Mouse (Mus musculus): ENCODE data around the gene Itln1. TPM values are rescaled to one million over a fixed set of nuclear protein-coding genes. Genes with fewer than 3 reads are reported as not detected.
"Not testable (repeated sequence)": the region's sequence is repeated elsewhere in the genome, so short reads cannot be mapped to it uniquely, and the experiment has no call there.

The Itln1 gene
- total and polyA plus RNA-seq, 2 experiments from 2014 or later: not detected

DNA sequence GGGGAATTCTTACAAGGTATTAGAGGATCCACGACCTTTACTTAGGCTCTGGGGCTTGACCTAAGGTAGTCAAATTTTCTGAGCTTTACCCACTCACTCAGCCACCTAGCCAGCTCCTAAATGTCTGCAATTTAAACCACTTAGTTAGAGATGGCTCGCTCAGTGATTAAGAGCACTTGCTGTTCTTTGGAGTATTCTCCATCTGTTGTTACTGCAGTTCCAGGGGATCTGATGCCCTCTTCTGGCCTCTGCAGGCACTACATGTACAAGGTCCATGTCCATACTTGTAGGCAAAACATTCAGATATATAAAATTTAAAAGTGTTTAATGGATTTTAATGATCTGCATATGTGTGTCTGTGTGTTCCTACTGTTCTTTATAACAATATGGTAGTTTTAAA lies 56.1 kb downstream of the Itln1 start:
- DNase-seq (ENCODE audit: low spot score): peak; percentile 71
- Histone ChIP-seq H3K27me3 (ENCODE audit: insufficient read depth, low read length) (no peaks in the 10 kb centered on the region), H3K4me2 (ENCODE audit: low read depth, low read length) (no peak overlapping the region), H3K27ac (no peak overlapping the region), H3K9me3 (ENCODE audit: low read length) (peaks cover 4% of the 10 kb centered on the region), H3K9ac (replicated peaks; ENCODE audit: low read length) (no peak overlapping the region), H3K4me1 (ENCODE audit: insufficient read depth, low read length) (no peaks in the 10 kb centered on the region), H3K4me3 (ENCODE audit: low read length) (no peak overlapping the region), H3K36me3 (ENCODE audit: insufficient read depth, low read length) (no peaks in the 10 kb centered on the region)
- WGBS: 43% methylated on average over 2 of the region's 2 CpGs
- peak; percentile 80 for ATAC-seq
- peak; percentile 80 for TF ChIP-seq CTCF (IDR thresholded peaks at IDR 0.05; ENCODE audit: low read depth)

DNA sequence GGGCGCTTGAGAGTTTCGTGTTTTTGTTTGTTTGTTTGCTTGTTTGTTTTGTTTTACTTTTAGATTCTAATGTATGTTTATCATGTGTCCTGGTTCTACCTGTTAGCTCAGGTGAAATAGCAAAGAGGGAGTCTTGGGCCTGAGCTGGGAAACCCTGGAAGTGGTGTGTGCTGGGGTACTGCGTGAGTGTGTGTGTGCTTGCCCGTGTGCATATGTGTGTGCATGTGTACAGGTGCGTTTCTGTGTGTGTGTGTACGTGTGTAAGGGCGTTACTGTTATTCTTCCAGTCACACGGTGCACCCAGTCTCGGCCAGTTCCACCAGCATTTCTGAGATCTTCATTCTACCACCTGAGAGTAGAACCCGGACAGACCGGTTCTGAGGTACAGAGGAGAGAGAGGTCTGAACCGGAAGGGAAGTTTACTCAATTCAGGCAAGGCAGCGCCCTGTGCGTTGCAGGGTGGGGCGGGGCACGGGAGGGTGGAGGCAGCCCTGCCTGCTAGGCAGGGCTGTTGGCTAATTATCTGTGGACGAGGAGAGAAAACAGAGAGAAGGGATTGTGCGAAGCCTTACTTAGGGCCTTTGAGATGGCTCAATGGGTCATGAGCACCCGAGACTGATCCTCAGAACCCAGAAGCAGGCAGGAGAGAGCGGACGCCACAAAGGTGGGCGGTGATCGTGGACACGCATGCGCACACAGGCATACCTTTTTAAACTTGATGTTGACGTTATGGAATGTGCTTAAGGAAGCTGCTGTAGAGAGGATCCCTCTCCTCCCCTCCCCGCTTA lies 57.1 kb downstream of the Itln1 start:
- 0 out of 2 replicates have a peak overlapping the region, but pooled peaks have one; percentile 21 for H3K9ac ChIP-seq (replicated peaks; ENCODE audit: low read length)
- H3K9me3 ChIP-seq (ENCODE audit: low read length): peaks cover 2% of the 10 kb centered on the region
- peak overlapping the region; percentile 44; the same call in 1 of the 2 replicates for H3K4me2 ChIP-seq (ENCODE audit: low read depth, low read length)
- TF ChIP-seq CTCF (IDR thresholded peaks at IDR 0.05; ENCODE audit: low read depth): no peak
- ATAC-seq: 0 out of 2 replicates have a peak, but pooled peaks have one; percentile 49
- no peaks in the 10 kb centered on the region for H3K27me3 ChIP-seq (ENCODE audit: insufficient read depth, low read length)
- peak overlapping the region; percentile 18 for H3K4me3 ChIP-seq (ENCODE audit: low read length)
- H3K4me1 ChIP-seq (ENCODE audit: insufficient read depth, low read length): no peaks in the 10 kb centered on the region
- no peak overlapping the region; the same call in 1 of the 2 replicates for H3K27ac ChIP-seq
- no peaks in the 10 kb centered on the region for H3K36me3 ChIP-seq (ENCODE audit: insufficient read depth, low read length)
- WGBS: 64% methylated on average over 27 of the region's 27 CpGs
- peak; percentile 27 for DNase-seq (ENCODE audit: low spot score)

DNA sequence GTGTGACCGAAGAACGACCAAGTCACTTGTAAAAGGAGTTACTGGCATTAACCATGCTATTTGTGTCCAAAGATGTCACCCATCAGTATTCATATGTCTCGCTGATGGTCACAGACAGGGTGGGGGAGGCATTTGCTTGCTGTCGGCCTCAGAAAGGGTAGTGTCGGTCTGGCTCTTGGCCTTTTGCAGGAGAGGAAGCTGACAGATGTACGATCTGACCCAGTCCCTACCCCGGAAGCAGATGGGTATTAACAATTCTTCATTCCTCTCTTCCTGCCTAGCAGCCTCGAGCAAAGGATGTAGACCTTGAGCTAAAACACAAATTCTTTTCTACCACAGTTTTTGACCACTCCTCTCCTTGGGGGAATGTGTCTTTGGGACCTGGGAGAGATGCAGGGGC lies 58.0 kb downstream of the Itln1 start:
- no peak for ATAC-seq
- Histone ChIP-seq H3K9ac (replicated peaks; ENCODE audit: low read length) (no peak overlapping the region), H3K27me3 (ENCODE audit: insufficient read depth, low read length) (no peaks in the 10 kb centered on the region), H3K27ac (no peak overlapping the region), H3K4me3 (ENCODE audit: low read length) (no peak overlapping the region), H3K4me2 (ENCODE audit: low read depth, low read length) (no peak overlapping the region), H3K4me1 (ENCODE audit: insufficient read depth, low read length) (no peaks in the 10 kb centered on the region), H3K9me3 (ENCODE audit: low read length) (no peaks in the 10 kb centered on the region), H3K36me3 (ENCODE audit: insufficient read depth, low read length) (no peaks in the 10 kb centered on the region)
- 72% methylated on average over 8 of the region's 8 CpGs for WGBS
- TF ChIP-seq CTCF (IDR thresholded peaks at IDR 0.05; ENCODE audit: low read depth): no peak
- DNase-seq (ENCODE audit: low spot score): no peak

DNA sequence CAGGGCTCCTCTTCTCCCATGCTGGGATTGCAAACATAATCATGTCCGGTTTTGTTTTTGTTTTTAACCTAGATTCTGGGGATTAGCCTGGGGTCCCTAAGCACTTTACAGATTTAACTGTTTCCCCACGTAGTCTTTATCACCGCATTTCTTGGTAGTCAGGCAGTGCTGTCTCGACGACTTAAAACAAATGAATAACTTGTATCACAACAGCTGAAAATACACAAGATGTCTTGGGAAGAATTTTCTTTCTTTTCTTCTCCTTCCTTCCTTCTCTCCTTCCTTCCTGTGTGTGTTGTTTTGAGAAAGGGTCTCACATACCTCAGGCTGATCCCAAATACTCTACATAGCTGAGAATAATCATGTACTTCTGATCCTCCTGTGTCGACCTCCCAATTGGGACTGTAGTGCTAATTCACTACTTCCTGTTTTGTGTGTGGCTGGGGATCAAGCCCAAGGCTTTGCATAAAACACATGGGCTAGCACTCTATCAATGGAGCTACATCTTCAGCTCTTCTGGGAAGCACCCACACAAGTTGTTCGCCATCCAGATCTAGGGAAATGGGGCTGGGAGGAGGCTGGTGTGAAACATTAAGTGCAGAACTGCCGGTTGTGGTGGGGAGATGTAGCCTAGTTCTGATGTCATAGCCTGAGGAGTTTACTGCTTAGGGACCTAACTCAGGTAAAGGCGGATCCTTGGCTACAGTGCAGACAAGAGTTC lies 61.0 kb downstream of the Itln1 start:
- no peak for ATAC-seq
- 72% methylated on average over 9 of the region's 9 CpGs for WGBS
- no peaks in the 10 kb centered on the region for H3K9me3 ChIP-seq (ENCODE audit: low read length)
- no peaks in the 10 kb centered on the region for H3K36me3 ChIP-seq (ENCODE audit: insufficient read depth, low read length)
- H3K4me3 ChIP-seq (ENCODE audit: low read length): no peak overlapping the region
- H3K9ac ChIP-seq (replicated peaks; ENCODE audit: low read length): no peak overlapping the region
- no peaks in the 10 kb centered on the region for H3K4me1 ChIP-seq (ENCODE audit: insufficient read depth, low read length)
- DNase-seq (ENCODE audit: low spot score): no peak
- TF ChIP-seq CTCF (IDR thresholded peaks at IDR 0.05; ENCODE audit: low read depth): no peak
- H3K4me2 ChIP-seq (ENCODE audit: low read depth, low read length): no peak overlapping the region
- no peaks in the 10 kb centered on the region for H3K27me3 ChIP-seq (ENCODE audit: insufficient read depth, low read length)
- H3K27ac ChIP-seq: no peak overlapping the region

DNA sequence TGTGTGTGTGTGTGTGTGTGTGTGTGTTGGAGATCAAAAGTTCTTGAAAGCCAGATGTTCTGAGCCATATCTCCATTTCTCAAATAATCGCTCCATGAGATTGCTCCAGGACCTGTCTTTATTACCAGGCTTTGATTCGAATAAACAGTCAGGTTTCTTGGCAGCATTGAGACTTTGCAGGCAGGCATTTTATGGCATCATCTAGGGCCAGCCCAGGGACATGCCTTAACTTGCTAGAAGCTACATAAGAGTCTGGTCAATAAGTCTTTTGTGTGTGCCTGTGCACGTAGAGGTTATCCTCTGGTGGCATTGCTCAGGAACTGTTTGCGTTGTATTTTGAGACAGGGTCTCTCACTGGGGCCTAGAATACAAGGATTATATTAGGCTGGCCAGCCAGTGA lies 61.6 kb downstream of the Itln1 start:
- H3K27me3 ChIP-seq (ENCODE audit: insufficient read depth, low read length): no peaks in the 10 kb centered on the region
- H3K9ac ChIP-seq (replicated peaks; ENCODE audit: low read length): no peak overlapping the region
- TF ChIP-seq CTCF (IDR thresholded peaks at IDR 0.05; ENCODE audit: low read depth): no peak
- DNase-seq (ENCODE audit: low spot score) (no peak), ATAC-seq (no peak)
- H3K4me3 ChIP-seq (ENCODE audit: low read length): no peak overlapping the region
- no peaks in the 10 kb centered on the region for H3K36me3 ChIP-seq (ENCODE audit: insufficient read depth, low read length)
- H3K27ac ChIP-seq: no peak overlapping the region
- no peaks in the 10 kb centered on the region for H3K4me1 ChIP-seq (ENCODE audit: insufficient read depth, low read length)
- H3K9me3 ChIP-seq (ENCODE audit: low read length): no peaks in the 10 kb centered on the region
- H3K4me2 ChIP-seq (ENCODE audit: low read depth, low read length): no peak overlapping the region
- 75% methylated on average over 4 of the region's 4 CpGs for WGBS

DNA sequence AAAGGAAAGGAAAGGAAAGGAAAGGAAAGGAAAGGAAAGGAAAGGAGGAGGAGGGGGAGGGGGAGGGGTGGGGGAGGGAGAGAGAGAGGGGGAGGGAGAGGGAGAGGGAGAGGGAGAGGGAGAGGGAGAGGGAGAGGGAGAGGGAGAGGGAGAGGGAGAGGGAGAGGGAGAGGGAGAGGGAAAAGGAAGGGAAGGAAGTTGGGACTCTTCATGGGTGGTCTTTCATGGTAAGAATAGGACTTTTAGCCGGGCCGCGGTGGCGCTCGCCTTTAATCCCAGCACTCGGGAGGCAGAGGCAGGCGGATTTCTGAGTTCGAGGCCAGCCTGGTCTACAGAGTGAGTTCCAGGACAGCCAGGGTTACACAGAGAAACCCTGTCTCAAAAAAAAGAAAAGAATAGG lies 63.2 kb downstream of the Itln1 start:
- H3K4me2 ChIP-seq (ENCODE audit: low read depth, low read length); ATAC-seq; H3K9ac ChIP-seq (replicated peaks; ENCODE audit: low read length); H3K27ac ChIP-seq; H3K36me3 ChIP-seq (ENCODE audit: insufficient read depth, low read length); H3K4me1 ChIP-seq (ENCODE audit: insufficient read depth, low read length); H3K4me3 ChIP-seq (ENCODE audit: low read length); H3K9me3 ChIP-seq (ENCODE audit: low read length); H3K27me3 ChIP-seq (ENCODE audit: insufficient read depth, low read length); DNase-seq (ENCODE audit: low spot score): not testable (repeated sequence)
- WGBS: 84% methylated on average over 8 of the region's 8 CpGs

DNA sequence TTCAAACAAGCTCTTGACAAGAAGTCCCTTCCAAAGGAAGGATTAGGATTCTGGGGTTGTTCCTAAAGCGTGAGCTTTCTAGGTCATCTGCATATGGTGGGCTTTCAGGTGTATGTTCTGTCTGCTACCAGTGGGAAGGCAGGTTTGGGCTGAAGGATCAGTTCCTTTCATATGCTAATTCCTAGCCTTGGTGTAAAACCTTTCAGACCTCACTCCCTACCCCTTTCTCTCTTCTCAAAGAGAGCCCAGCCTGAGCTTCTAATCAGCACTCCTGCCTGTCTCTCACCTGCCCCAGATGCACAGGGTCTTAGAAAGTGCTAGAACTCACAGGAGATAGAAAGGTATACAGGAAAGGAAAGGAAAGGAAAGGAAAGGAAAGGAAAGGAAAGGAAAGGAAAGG lies 63.6 kb downstream of the Itln1 start:
- TF ChIP-seq CTCF (IDR thresholded peaks at IDR 0.05; ENCODE audit: low read depth): no peak
- Histone ChIP-seq H3K27ac (no peak overlapping the region), H3K9me3 (ENCODE audit: low read length) (no peaks in the 10 kb centered on the region), H3K36me3 (ENCODE audit: insufficient read depth, low read length) (no peaks in the 10 kb centered on the region), H3K4me1 (ENCODE audit: insufficient read depth, low read length) (no peaks in the 10 kb centered on the region), H3K9ac (replicated peaks; ENCODE audit: low read length) (no peak overlapping the region), H3K4me3 (ENCODE audit: low read length) (no peak overlapping the region), H3K4me2 (ENCODE audit: low read depth, low read length) (no peak overlapping the region), H3K27me3 (ENCODE audit: insufficient read depth, low read length) (no peaks in the 10 kb centered on the region)
- ATAC-seq (no peak), DNase-seq (ENCODE audit: low spot score) (no peak)
- WGBS: 59% methylated on average over 1 of the region's 1 CpGs

All from hindbrain, postnatal 0 days (tissue).